Mouse (Mus musculus) small intestine, adult 2 months (tissue): ENCODE results near the gene Rps27a. TPM values are rescaled to one million over a fixed set of nuclear protein-coding genes. Genes with fewer than 3 reads are reported as not detected.

Experiments used
- H3K27ac ChIP-seq: fragments of 200-500 bp; 2 replicates; pipeline ENCODE4 v1.5.1; 2012; ENCODE audit warnings: low read depth, low read length, control low read depth, inconsistent platforms; ENCODE audit not compliant: insufficient read depth
- H3K27me3 ChIP-seq: fragments of 200-500 bp; 2 replicates; pipeline ENCODE4 v1.6.1; 2012; ENCODE audit warnings: mild to moderate bottlenecking, moderate library complexity, low read length, inconsistent platforms; ENCODE audit not compliant: control insufficient read depth, insufficient read depth
- H3K36me3 ChIP-seq: fragments of 200-500 bp; 2 replicates; pipeline ENCODE4 v1.6.1; 2012; ENCODE audit warnings: mild to moderate bottlenecking, low read length, control low read depth, inconsistent platforms; ENCODE audit not compliant: control insufficient read depth, insufficient read depth
- H3K4me1 ChIP-seq: fragments of 200-500 bp; 2 replicates; pipeline ENCODE4 v1.6.1; 2012; ENCODE audit warnings: low read length, inconsistent platforms, mixed read lengths; ENCODE audit not compliant: control insufficient read depth, insufficient read depth, insufficient read length
- H3K4me3 ChIP-seq: fragments of 200-500 bp; 2 replicates; pipeline ENCODE4 v1.5.1; 2012; ENCODE audit warnings: low read depth, mild to moderate bottlenecking, control low read depth, inconsistent platforms, low read length, moderate library complexity
- CTCF ChIP-seq: fragments of 200-500 bp; IDR thresholded peaks from 2 replicates; pipeline ENCODE4 v1.5.1; 2012; ENCODE audit warnings: low read depth, mild to moderate bottlenecking, control low read depth, inconsistent platforms, low read length, moderate library complexity, mixed read lengths; ENCODE audit not compliant: insufficient replicate concordance, insufficient read length; ENCODE audit errors: extremely low read depth
- POLR2A ChIP-seq: fragments of 200-500 bp; IDR thresholded peaks from 2 replicates; pipeline ENCODE4 v1.6.1; 2012; ENCODE audit warnings: low read depth, mild to moderate bottlenecking, control low read depth, inconsistent platforms, low read length, moderate library complexity
- WGBS: fragments of 180-500 bp; shearing (Covaris S2); methylation state at CpG from one replicate; pipeline ENCODE4 v1.1.7; 2018; 5-methylcytosine and 5-hydroxymethylcytosine counted together
- polyA plus RNA-seq: library from polyadenylated mRNA; depleted of rRNA; stranded (reverse); fragments of >200 nt; gene quantifications from 2 replicates; pipeline ENCODE4 v1.2.3, GENCODE M21; 2012

Gene Rps27a
- polyA plus RNA-seq, 1 experiment: 16.2 TPM

- Histone ChIP-seq H3K4me3 (no peak overlapping the region), H3K36me3 (peaks cover 34% of the 10 kb centered on the region), H3K27me3 (no peaks in the 10 kb centered on the region), H3K27ac (no peak overlapping the region), H3K4me1 (peaks cover 2% of the 10 kb centered on the region; the same call in 1 of the 2 replicates)
- TF ChIP-seq CTCF (no peak), POLR2A (no peak)
- 84% methylated on average over 3 of the region's 3 CpGs for WGBS
Measured at GRCm38 (mm10) chr11:29544225-29544945, 3.5 kb downstream of the Rps27a start.

- TF ChIP-seq CTCF (no peak), POLR2A (no peak)
- peaks cover 44% of the 10 kb centered on the region for H3K36me3 ChIP-seq
- H3K27me3 ChIP-seq: no peaks in the 10 kb centered on the region
- H3K4me3 ChIP-seq: no peak overlapping the region
- H3K27ac ChIP-seq: no peak overlapping the region
- 100% methylated on average over 1 of the region's 1 CpGs for WGBS
- no peaks in the 10 kb centered on the region for H3K4me1 ChIP-seq
Measured at GRCm38 (mm10) chr11:29538201-29538600, 9.7 kb downstream of the Rps27a start.

GRCm38 (mm10) chr11:29525988-29526794 is 21.7 kb downstream of the Rps27a start, which contains the start of gene Mtif2:
Gene Mtif2, plus strand, starts transcription at chr11:29526408.
- TF ChIP-seq POLR2A (peak; percentile 79), CTCF (no peak)
- peaks cover 3% of the 10 kb centered on the region; the same call in 1 of the 2 replicates for H3K4me1 ChIP-seq
- peak within 1 kb of the TSS; percentile 81 for H3K4me3 ChIP-seq
- peaks cover 12% of the 10 kb centered on the region for H3K36me3 ChIP-seq
- H3K27me3 ChIP-seq: no peaks in the 10 kb centered on the region
- WGBS: 3% methylated on average over 47 of the region's 47 CpGs
- H3K27ac ChIP-seq: peak within 1 kb of the TSS; percentile 25

GRCm38 (mm10) chr11:29514682-29515412 is 33.1 kb downstream of the Rps27a start, which contains the start of gene Prorsd1:
Gene Prorsd1, minus strand, starts transcription at chr11:29515033.
- 2% methylated on average over 40 of the region's 40 CpGs for WGBS
- TF ChIP-seq POLR2A (peak; percentile 84), CTCF (no peak)
- Histone ChIP-seq H3K4me3 (peak within 1 kb of the TSS; percentile 77), H3K27me3 (no peaks in the 10 kb centered on the region), H3K4me1 (peaks cover 3% of the 10 kb centered on the region; the same call in 1 of the 2 replicates), H3K36me3 (peaks cover 10% of the 10 kb centered on the region), H3K27ac (peak within 1 kb of the TSS; percentile 45; the same call in 1 of the 2 replicates)

GRCm38 (mm10) chr11:29514325-29514681 is 33.6 kb downstream of the Rps27a start:
- 17% methylated on average over 10 of the region's 10 CpGs for WGBS
- no peak for TF ChIP-seq CTCF
- TF ChIP-seq POLR2A: no peak
- Histone ChIP-seq H3K27ac (peak overlapping the region; percentile 45; the same call in 1 of the 2 replicates), H3K36me3 (peaks cover 10% of the 10 kb centered on the region), H3K27me3 (no peaks in the 10 kb centered on the region), H3K4me1 (peaks cover 3% of the 10 kb centered on the region; the same call in 1 of the 2 replicates), H3K4me3 (peak overlapping the region; percentile 77; the same call in 1 of the 2 replicates)

GRCm38 (mm10) chr11:29512818-29513535 is 34.9 kb downstream of the Rps27a start:
- H3K36me3 ChIP-seq: peaks cover 10% of the 10 kb centered on the region
- no peaks in the 10 kb centered on the region for H3K27me3 ChIP-seq
- 89% methylated on average over 4 of the region's 4 CpGs for WGBS
- H3K4me3 ChIP-seq: no peak overlapping the region
- no peak for TF ChIP-seq CTCF
- TF ChIP-seq POLR2A: no peak
- peaks cover 3% of the 10 kb centered on the region; the same call in 1 of the 2 replicates for H3K4me1 ChIP-seq
- H3K27ac ChIP-seq: no peak overlapping the region
